Mouse (Mus musculus) kidney, postnatal 14 days (tissue): ENCODE measurements at regions not wholly inside any gene's neighbourhood (a gene's known extent, or its start where the extent isn't known, plus 50 kb on each side); places are given as distances from the start of the nearest gene placed in this dataset.

Source experiments
- DNase-seq: peaks from one replicate; pipeline ENCODE4 v3.0.0; 2022; ENCODE audit warnings: mixed read lengths

DNA sequence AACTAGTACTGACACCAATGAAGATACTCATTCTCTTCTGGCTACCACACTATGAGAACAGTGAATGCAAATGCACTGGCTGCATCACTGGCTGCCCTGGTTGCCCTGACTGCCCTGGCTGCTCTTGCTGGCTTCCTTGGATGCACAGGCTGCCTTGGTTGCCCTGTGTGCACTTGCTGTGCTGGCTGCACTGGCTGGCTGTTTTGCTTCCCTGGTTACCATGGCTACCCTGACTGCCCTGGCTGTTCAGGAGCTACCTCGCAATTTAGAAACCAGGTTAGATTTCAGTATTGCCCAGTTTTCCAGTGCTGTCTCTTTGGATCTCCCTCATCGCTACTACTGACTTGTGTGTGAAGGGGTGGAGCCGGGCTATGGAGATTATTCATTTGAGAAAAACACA is 175.7 kb downstream of the Fat4 start:
- DNase-seq, result no peak

DNA sequence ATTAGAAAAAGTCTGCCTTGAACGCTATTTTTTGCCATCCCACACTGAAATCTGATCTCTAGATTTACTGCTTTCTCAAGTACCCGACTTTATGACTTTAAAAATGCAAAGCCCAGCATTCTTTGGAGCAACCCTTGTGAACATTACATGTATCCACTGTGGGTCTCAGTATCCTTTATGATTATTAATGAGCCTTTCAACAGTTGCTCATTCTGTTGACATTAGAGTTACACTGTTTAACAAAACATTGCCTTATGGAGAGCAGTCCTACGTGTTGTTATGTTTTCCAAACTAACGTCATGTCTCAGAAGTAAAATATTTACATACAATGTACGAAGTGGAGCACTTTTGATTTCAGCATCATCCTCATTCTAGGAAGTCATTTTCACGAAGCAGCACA is 178.7 kb downstream of the Fat4 start:
- no peak for DNase-seq

GRCm38 (mm10) chr3:39069011-39069410 is 182.3 kb downstream of the Fat4 start:
- no peak for DNase-seq

DNA sequence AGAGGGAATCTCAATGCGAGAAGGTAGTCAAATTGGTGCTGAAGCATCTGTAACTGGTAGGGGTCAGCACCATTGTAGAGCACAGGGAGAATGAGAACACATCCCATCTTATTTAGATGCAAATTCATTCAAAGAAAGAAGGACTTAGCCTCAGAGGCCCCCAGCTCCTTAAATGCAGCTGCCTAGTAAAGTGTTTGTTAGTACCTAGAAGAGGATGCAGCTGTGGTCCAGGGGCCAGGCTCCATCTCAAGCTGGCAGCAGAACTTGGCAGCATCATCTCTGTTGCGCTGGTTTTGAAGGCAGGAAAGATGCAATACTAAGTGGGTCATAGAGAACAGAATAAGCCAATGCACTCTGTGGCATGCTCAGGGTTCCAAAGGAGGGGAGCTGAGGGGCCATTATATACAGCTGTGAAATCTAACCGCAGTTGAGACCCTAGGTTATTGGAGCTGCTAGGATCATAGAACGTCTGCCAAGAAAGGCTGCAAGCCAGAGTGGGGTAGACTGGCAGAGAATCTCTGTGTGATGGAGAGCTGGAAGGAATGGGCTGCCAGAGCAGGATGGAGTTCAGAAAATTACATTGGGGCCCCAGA is 196.0 kb downstream of the Fat4 start:
- no peak for DNase-seq

GRCm38 (mm10) chr3:39088948-39089347 is 202.2 kb downstream of the Fat4 start:
- DNase-seq, result no peak

GRCm38 (mm10) chr3:39102324-39102723 is 215.6 kb downstream of the Fat4 start:
- no peak for DNase-seq

DNA sequence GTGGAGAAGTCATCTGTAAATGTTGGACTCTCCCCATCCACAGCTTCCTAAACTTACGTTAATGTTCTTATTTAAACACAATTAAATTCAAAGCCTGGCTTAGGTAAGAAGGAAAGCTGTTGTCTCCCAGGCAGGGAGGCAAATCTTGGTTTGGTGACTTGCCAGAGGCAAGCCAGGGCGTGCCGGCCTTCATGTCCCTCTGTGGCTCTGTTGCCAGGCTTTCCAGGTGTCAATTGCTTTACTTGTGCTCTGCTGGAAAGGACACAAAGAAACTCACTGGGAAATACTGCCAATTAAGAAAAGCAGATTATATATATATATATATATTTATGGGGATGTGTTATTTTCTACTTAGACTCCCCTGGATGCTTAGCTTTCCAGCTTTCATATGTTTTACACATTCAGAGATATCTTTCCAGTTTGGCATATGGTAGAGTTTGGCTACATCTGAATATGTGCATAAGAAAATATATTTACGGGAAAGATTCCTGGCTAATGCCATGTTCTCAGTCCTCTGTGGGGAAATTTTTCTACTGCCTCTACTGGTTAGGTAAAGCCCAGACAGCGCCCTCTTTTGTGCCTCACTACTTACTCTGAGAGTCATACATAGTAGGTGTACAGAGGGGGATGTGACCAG is 223.1 kb downstream of the Fat4 start:
- no peak for DNase-seq

DNA sequence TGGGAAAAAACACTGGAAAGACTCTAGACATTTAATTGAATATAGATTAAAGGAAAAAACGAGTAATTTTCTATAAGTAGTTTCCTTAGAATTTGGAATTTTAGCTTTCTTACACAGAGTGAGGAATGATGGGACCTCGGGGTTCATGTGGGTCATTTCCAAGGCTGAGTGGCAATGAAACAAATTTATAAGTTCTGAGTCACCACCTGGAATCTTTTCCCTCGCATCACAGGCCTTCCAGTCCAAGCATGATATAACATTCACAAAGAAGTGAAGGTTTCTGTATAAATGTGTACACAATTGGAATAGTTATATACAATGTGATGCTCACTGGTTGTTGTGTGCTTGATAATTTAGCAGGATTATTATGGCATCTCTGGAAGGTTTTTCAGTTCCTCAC is 227.3 kb downstream of the Fat4 start:
- no peak for DNase-seq

GRCm38 (mm10) chr3:39114826-39115225 is 228.1 kb downstream of the Fat4 start:
- DNase-seq, result no peak

GRCm38 (mm10) chr3:39115441-39115840 is 228.7 kb downstream of the Fat4 start:
- DNase-seq, result no peak

DNA sequence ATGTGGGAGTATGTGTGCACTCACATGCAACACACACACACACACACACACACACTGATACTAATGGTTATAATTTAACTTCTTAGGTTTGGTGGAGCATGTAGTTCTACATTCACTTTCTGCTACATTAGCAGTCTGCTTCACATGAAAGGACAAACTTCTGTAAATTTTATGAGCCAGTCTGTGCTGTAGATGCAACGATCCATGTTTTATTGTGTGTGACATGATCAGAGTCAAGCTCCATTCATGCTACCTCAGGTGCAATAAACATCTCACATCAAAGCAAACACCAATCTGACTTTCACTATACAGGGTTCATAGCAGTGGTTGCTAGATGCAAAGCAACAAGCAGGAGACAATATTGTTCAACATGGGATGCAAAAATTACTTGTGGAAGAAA is 235.5 kb downstream of the Fat4 start:
- DNase-seq, result no peak

GRCm38 (mm10) chr3:39130532-39130931 is 243.8 kb downstream of the Fat4 start:
- no peak for DNase-seq

DNA sequence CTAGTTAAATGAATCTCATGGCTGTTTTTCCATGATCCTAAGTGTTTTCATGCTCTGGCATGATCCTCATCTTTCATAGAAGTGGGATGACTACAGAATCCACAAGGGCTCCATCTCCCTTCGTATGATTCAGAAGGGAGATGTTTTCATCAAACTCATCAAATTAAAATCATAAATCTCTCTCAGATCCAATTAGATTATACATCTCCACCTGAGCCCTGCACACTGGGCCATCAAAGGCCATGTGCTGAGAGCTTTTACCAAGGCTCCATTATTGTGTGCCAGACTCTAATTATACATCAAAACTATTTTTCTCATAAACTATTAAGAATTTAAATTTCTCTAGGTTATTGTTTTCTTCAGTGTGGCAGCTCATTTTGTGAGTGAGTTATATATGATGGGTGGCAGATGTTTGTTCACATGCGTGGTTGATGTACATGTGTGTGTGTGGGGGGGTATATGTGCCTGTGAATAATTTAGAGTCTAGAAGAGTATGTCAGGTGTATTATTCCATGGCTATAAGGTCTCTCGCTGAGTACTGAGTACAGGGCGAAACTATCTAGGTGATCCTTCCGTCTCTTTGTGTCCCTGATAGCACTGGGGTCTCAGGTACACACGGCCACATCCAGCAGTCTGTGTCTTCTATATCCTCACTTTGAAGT is 278.4 kb downstream of the Fat4 start:
- DNase-seq, result no peak

- peak; percentile 30 for DNase-seq
Observed at GRCm38 (mm10) chr3:39182646-39183045, 295.9 kb downstream of the Fat4 start.

GRCm38 (mm10) chr3:39195102-39195501 is 308.4 kb downstream of the Fat4 start:
- no peak for DNase-seq

- no peak for DNase-seq
Observed at GRCm38 (mm10) chr3:39202662-39203061, 315.9 kb downstream of the Fat4 start.

GRCm38 (mm10) chr3:39208651-39209050 is 321.9 kb downstream of the Fat4 start:
- DNase-seq, result no peak

DNA sequence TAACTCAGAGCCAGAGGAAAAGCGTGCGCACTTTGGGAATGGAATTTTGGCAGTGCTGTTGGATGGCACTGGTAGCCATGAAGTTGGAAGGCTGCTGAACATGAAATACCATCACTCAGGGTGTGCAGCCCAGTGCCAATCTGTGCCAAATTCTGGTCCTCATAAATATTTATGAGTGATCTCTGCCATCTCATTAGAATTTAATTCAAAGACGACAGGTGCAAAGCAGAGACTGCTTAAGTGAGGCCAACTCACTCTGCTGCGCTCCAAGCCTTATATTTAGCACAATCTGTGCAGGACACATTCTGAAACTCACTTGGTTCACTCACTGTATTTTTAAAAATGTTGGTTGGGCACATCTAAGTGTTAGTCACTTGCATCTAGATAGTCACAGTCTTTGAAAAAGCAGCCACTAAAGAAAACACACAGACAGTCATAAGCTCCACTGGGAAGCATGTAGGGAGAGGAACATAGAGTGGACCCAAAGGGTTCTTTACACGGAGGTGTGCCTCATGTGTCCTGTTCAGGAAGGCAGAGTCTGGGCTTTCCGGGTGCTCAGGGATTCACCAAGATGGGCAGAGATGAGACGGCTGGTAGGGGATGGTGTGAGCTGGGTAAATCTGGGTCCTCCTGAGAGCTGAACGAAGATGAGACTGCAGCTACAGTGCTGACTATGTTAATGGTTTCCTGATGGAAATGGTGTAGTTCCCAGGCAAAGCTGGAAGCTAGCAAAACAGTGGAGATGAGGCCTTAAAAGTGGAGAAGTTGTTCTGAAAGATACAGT is 322.8 kb downstream of the Fat4 start:
- DNase-seq, result no peak

DNA sequence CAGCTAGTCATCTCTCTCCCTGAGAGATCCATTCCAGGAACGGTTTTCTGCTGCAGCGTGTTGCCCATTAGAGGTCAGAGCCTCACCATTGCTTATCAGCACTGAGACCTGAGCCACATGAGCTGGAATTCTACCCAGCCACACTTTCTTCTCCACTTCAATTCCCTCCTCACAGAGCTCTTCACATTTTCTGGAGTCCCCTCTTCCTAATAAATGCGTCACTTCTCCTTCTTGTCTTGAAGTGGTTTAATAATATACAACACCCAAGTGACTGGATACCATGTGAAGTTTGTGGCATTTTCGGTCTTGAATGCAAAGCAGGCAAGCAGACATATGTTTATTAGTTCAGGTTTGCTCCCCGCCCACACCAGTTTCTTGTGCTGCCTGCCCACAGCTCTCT is 324.9 kb downstream of the Fat4 start:
- DNase-seq, result no peak

DNA sequence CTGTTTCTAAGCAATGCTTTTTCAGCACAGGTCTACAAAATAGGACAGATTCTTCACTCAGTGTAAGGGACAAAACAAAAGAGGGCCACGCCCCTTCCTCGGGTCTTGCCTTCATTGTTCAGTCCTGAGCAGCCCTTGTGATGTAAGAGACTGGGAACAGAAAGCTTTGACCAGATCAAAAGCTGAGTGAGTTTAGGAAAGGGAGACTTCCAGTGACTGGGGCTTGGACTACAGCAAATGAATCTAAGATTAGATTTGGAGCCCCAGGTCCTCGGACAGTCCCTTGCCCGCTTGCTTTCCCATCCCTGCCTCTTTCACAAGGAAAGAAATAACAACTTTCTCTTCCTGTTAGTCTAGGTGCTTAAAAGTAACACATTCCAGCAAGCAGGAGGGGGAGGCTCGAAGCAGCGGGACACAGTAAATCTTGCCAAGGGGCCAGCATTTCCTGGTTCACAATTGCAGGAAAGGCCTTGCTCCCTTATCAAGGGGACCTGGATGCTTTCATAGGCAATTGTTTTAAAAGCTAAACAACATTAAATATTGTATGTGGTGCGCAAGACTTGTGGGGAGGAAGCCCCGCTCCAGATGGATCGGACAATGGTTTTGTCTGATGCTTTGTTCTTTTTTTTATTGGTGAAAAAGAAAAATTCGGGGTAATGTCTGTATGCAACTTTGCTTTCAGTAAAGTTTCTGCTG is 333.4 kb downstream of the Fat4 start:
- DNase-seq, result peak; percentile 77

GRCm38 (mm10) chr3:39220707-39221034 is 333.9 kb downstream of the Fat4 start:
- peak; percentile 50 for DNase-seq

DNA sequence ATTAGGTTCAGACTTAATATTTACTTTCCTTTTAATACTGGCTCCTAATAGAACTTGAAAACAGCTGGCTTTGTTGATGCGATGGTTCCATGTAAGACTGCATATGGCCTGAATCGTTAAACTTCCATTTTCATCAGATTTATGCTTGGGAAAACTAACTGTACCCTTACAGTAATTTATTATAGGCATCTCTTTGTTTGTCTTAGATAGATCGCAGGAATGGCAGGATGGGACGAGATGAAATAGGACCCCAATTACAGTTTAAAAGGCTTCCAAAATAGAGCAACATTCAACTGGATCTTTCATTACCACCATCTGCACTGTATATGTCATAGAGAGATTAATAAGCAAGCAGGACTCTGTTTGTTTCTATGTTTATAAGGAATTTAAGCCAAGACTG is 335.3 kb downstream of the Fat4 start:
- no peak for DNase-seq

DNA sequence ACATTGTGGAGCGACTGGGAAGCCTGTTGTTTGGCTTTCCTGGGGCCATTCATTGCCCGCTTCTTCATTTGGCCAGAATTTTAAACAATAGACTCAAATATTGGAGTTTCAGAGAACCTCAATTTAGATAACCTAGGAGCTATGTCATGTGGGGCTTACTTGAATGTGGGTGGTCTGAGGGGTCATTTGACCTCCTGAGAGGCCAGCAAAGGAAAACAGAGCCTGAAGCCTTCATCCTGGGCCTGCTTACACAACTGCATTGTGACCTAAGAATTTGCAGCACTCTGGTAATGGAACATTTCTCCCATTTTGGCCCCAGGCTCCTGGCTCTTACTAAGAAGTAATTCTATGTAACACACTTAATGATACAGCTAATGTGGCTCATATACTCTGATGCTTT is 348.2 kb downstream of the Fat4 start:
- DNase-seq, result no peak
